Mouse (Mus musculus): Measurements from ENCODE around the gene Ppp1r3f. TPM values are rescaled to one million over a fixed set of nuclear protein-coding genes. Genes with fewer than 3 reads are reported as not detected.

The Ppp1r3f gene
- polyA plus RNA-seq, 1 experiment from 2014 or later: 1.9 TPM

- H3K27me3 ChIP-seq (ENCODE audit: control insufficient read depth, insufficient read depth, low read length): no peaks in the 10 kb centered on the region
- H3K4me3 ChIP-seq (ENCODE audit: low read depth, low read length): no peak overlapping the region
- no peaks in the 10 kb centered on the region for H3K9me3 ChIP-seq (ENCODE audit: control insufficient read depth, low read depth, low read length)
Measured at GRCm38 (mm10) chrX:7570481-7571175, 3.5 kb downstream of the Ppp1r3f start.

GRCm38 (mm10) chrX:7567491-7567890 is 6.6 kb downstream of the Ppp1r3f start:
- no peak overlapping the region for H3K27ac ChIP-seq (ENCODE audit: low read length)
- H3K36me3 ChIP-seq (ENCODE audit: control insufficient read depth, insufficient read depth, low read length): no peaks in the 10 kb centered on the region
- no peak overlapping the region for H3K4me3 ChIP-seq (ENCODE audit: low read depth, low read length)
- no peaks in the 10 kb centered on the region for H3K9me3 ChIP-seq (ENCODE audit: control insufficient read depth, low read depth, low read length)
- 72% methylated on average over 9 of the region's 9 CpGs for WGBS
- ATAC-seq (ENCODE audit: insufficient number of reproducible peaks, insufficient read depth, low FRiP score, low read depth): no peak
- no peak overlapping the region for H3K9ac ChIP-seq (replicated peaks; ENCODE audit: low read depth, low read length)
- H3K4me2 ChIP-seq (replicated peaks; ENCODE audit: low read depth, low read length): no peak overlapping the region
- H3K27me3 ChIP-seq (ENCODE audit: control insufficient read depth, insufficient read depth, low read length): no peaks in the 10 kb centered on the region
- H3K4me1 ChIP-seq (ENCODE audit: control insufficient read depth, insufficient read depth, low read length): peaks cover under 1% of the 10 kb centered on the region; the same call in 1 of the 2 replicates

More at GRCm38 (mm10) chrX:7570481-7571175, 3.5 kb downstream of the Ppp1r3f start:
- Histone ChIP-seq H3K36me3 (ENCODE audit: control insufficient read depth, insufficient read depth, low read length) (no peaks in the 10 kb centered on the region), H3K4me2 (replicated peaks; ENCODE audit: low read depth, low read length) (no peak overlapping the region), H3K9ac (replicated peaks; ENCODE audit: low read depth, low read length) (no peak overlapping the region), H3K4me1 (ENCODE audit: control insufficient read depth, insufficient read depth, low read length) (peaks cover 9% of the 10 kb centered on the region), H3K27ac (ENCODE audit: low read length) (no peak overlapping the region)
- WGBS: 54% methylated on average over 7 of the region's 7 CpGs
- ATAC-seq (ENCODE audit: insufficient number of reproducible peaks, insufficient read depth, low FRiP score, low read depth): no peak

- Histone ChIP-seq H3K4me2 (replicated peaks; ENCODE audit: low read depth, low read length) (no peak overlapping the region), H3K36me3 (ENCODE audit: control insufficient read depth, insufficient read depth, low read length) (no peaks in the 10 kb centered on the region), H3K4me1 (ENCODE audit: control insufficient read depth, insufficient read depth, low read length) (no peaks in the 10 kb centered on the region), H3K27ac (ENCODE audit: low read length) (no peak overlapping the region), H3K4me3 (ENCODE audit: low read depth, low read length) (no peak overlapping the region), H3K27me3 (ENCODE audit: control insufficient read depth, insufficient read depth, low read length) (no peaks in the 10 kb centered on the region), H3K9me3 (ENCODE audit: control insufficient read depth, low read depth, low read length) (no peaks in the 10 kb centered on the region), H3K9ac (replicated peaks; ENCODE audit: low read depth, low read length) (no peak overlapping the region)
- ATAC-seq (ENCODE audit: insufficient number of reproducible peaks, insufficient read depth, low FRiP score, low read depth): no peak
- 83% methylated on average over 6 of the region's 6 CpGs for WGBS
Measured at GRCm38 (mm10) chrX:7566352-7566751, 7.7 kb downstream of the Ppp1r3f start.

- 25% methylated on average over 2 of the region's 2 CpGs for WGBS
- H3K36me3 ChIP-seq (ENCODE audit: control insufficient read depth, insufficient read depth, low read length): no peaks in the 10 kb centered on the region
Measured at GRCm38 (mm10) chrX:7563076-7563475, 11.0 kb downstream of the Ppp1r3f start.

GRCm38 (mm10) chrX:7553474-7553873 is 20.6 kb downstream of the Ppp1r3f start:
- H3K4me1 ChIP-seq (ENCODE audit: control insufficient read depth, insufficient read depth, low read length): no peaks in the 10 kb centered on the region
- ATAC-seq (ENCODE audit: insufficient number of reproducible peaks, insufficient read depth, low FRiP score, low read depth): no peak
- no peaks in the 10 kb centered on the region for H3K9me3 ChIP-seq (ENCODE audit: control insufficient read depth, low read depth, low read length)
- H3K9ac ChIP-seq (replicated peaks; ENCODE audit: low read depth, low read length): no peak overlapping the region
- WGBS: 92% methylated on average over 4 of the region's 4 CpGs
- no peaks in the 10 kb centered on the region for H3K27me3 ChIP-seq (ENCODE audit: control insufficient read depth, insufficient read depth, low read length)
- no peak overlapping the region for H3K4me2 ChIP-seq (replicated peaks; ENCODE audit: low read depth, low read length)
- no peaks in the 10 kb centered on the region for H3K36me3 ChIP-seq (ENCODE audit: control insufficient read depth, insufficient read depth, low read length)
- no peak overlapping the region for H3K4me3 ChIP-seq (ENCODE audit: low read depth, low read length)
- H3K27ac ChIP-seq (ENCODE audit: low read length): no peak overlapping the region

More at GRCm38 (mm10) chrX:7563076-7563475, 11.0 kb downstream of the Ppp1r3f start:
- ATAC-seq (ENCODE audit: insufficient number of reproducible peaks, insufficient read depth, low FRiP score, low read depth): no peak
- H3K4me1 ChIP-seq (ENCODE audit: control insufficient read depth, insufficient read depth, low read length): no peaks in the 10 kb centered on the region
- H3K9ac ChIP-seq (replicated peaks; ENCODE audit: low read depth, low read length): no peak overlapping the region
- H3K9me3 ChIP-seq (ENCODE audit: control insufficient read depth, low read depth, low read length): no peaks in the 10 kb centered on the region
- no peak overlapping the region for H3K4me3 ChIP-seq (ENCODE audit: low read depth, low read length)
- H3K27ac ChIP-seq (ENCODE audit: low read length): no peak overlapping the region
- no peak overlapping the region for H3K4me2 ChIP-seq (replicated peaks; ENCODE audit: low read depth, low read length)
- H3K27me3 ChIP-seq (ENCODE audit: control insufficient read depth, insufficient read depth, low read length): no peaks in the 10 kb centered on the region

GRCm38 (mm10) chrX:7524961-7525360 is 49.1 kb downstream of the Ppp1r3f start:
- H3K9ac ChIP-seq (replicated peaks; ENCODE audit: low read depth, low read length): no peak overlapping the region
- 31% methylated on average over 3 of the region's 3 CpGs for WGBS
- H3K27me3 ChIP-seq (ENCODE audit: control insufficient read depth, insufficient read depth, low read length): no peaks in the 10 kb centered on the region
- H3K4me3 ChIP-seq (ENCODE audit: low read depth, low read length): no peak overlapping the region
- no peak overlapping the region for H3K27ac ChIP-seq (ENCODE audit: low read length)
- H3K4me2 ChIP-seq (replicated peaks; ENCODE audit: low read depth, low read length): no peak overlapping the region
- no peak for ATAC-seq (ENCODE audit: insufficient number of reproducible peaks, insufficient read depth, low FRiP score, low read depth)
- no peaks in the 10 kb centered on the region for H3K36me3 ChIP-seq (ENCODE audit: control insufficient read depth, insufficient read depth, low read length)
- H3K4me1 ChIP-seq (ENCODE audit: control insufficient read depth, insufficient read depth, low read length): no peaks in the 10 kb centered on the region
- no peaks in the 10 kb centered on the region for H3K9me3 ChIP-seq (ENCODE audit: control insufficient read depth, low read depth, low read length)

Other genes starting within 250 kb of the Ppp1r3f start
- gene Usp27x, start 198.5 kb downstream of the Ppp1r3f start, polyA plus RNA-seq (2014; fragmentation: Nextera tagmentation; extraction: Ambion mirVana): 0.45 and 0.65 TPM in 2 replicates
- gene Foxp3, start 639 bp downstream of the Ppp1r3f start, polyA plus RNA-seq (2014; fragmentation: Nextera tagmentation; extraction: Ambion mirVana): 0.07 TPM in 1 of 2 replicates, not detected in the other
- 26.2 and 29.4 TPM in 2 replicates for gene Ccdc22, start 31.2 kb upstream of the Ppp1r3f start, polyA plus RNA-seq (2014; fragmentation: Nextera tagmentation; extraction: Ambion mirVana)
- gene Cacna1f, start 32.8 kb upstream of the Ppp1r3f start, polyA plus RNA-seq (2014; fragmentation: Nextera tagmentation; extraction: Ambion mirVana): 0.13 TPM in 1 of 2 replicates, not detected in the other
- gene Syp, start 64.2 kb upstream of the Ppp1r3f start, polyA plus RNA-seq (2014; fragmentation: Nextera tagmentation; extraction: Ambion mirVana): 5.2 and 7.4 TPM in 2 replicates
- gene Prickle3, start 83.0 kb upstream of the Ppp1r3f start, polyA plus RNA-seq (2014; fragmentation: Nextera tagmentation; extraction: Ambion mirVana): 11.1 and 12.0 TPM in 2 replicates
- 299 and 310 TPM in 2 replicates for gene Plp2, start 97.1 kb upstream of the Ppp1r3f start, polyA plus RNA-seq (2014; fragmentation: Nextera tagmentation; extraction: Ambion mirVana)
- 0.71 and 0.80 TPM in 2 replicates for gene Magix, start 107.0 kb upstream of the Ppp1r3f start, polyA plus RNA-seq (2014; fragmentation: Nextera tagmentation; extraction: Ambion mirVana)
- 39.0 and 42.0 TPM in 2 replicates for gene Gpkow, start 122.8 kb upstream of the Ppp1r3f start, polyA plus RNA-seq (2014; fragmentation: Nextera tagmentation; extraction: Ambion mirVana)
- gene Wdr45, start 140.1 kb upstream of the Ppp1r3f start, polyA plus RNA-seq (2014; fragmentation: Nextera tagmentation; extraction: Ambion mirVana): 26.7 and 28.8 TPM in 2 replicates
- 0.54 TPM in 1 of 2 replicates, not detected in the other for gene Gm45208, start 148.0 kb upstream of the Ppp1r3f start, polyA plus RNA-seq (2014; fragmentation: Nextera tagmentation; extraction: Ambion mirVana)
- gene Praf2, start 154.2 kb upstream of the Ppp1r3f start, polyA plus RNA-seq (2014; fragmentation: Nextera tagmentation; extraction: Ambion mirVana): 91.5 and 95.7 TPM in 2 replicates
- gene Ccdc120, start 176.6 kb upstream of the Ppp1r3f start, polyA plus RNA-seq (2014; fragmentation: Nextera tagmentation; extraction: Ambion mirVana): 18.5 and 24.6 TPM in 2 replicates
- gene Tfe3, start 188.3 kb upstream of the Ppp1r3f start, polyA plus RNA-seq (2014; fragmentation: Nextera tagmentation; extraction: Ambion mirVana): 20.9 and 22.3 TPM in 2 replicates
- 35.7 and 41.8 TPM in 2 replicates for gene Gripap1, start 215.5 kb upstream of the Ppp1r3f start, polyA plus RNA-seq (2014; fragmentation: Nextera tagmentation; extraction: Ambion mirVana)
- gene Kcnd1, start 248.0 kb upstream of the Ppp1r3f start, polyA plus RNA-seq (2014; fragmentation: Nextera tagmentation; extraction: Ambion mirVana): 2.8 and 2.9 TPM in 2 replicates